Mouse (Mus musculus): ENCODE measurements around the gene Smarcd1. TPM values are rescaled to one million over a fixed set of nuclear protein-coding genes. Genes with fewer than 3 reads are reported as not detected.
"Not testable (repeated sequence)": the region's sequence is repeated elsewhere in the genome, so short reads cannot be mapped to it uniquely, and the experiment has no call there.

The Smarcd1 gene
- total and polyA plus RNA-seq, 3 experiments, result 20.1 to 39.0 (median 20.6) TPM

DNA sequence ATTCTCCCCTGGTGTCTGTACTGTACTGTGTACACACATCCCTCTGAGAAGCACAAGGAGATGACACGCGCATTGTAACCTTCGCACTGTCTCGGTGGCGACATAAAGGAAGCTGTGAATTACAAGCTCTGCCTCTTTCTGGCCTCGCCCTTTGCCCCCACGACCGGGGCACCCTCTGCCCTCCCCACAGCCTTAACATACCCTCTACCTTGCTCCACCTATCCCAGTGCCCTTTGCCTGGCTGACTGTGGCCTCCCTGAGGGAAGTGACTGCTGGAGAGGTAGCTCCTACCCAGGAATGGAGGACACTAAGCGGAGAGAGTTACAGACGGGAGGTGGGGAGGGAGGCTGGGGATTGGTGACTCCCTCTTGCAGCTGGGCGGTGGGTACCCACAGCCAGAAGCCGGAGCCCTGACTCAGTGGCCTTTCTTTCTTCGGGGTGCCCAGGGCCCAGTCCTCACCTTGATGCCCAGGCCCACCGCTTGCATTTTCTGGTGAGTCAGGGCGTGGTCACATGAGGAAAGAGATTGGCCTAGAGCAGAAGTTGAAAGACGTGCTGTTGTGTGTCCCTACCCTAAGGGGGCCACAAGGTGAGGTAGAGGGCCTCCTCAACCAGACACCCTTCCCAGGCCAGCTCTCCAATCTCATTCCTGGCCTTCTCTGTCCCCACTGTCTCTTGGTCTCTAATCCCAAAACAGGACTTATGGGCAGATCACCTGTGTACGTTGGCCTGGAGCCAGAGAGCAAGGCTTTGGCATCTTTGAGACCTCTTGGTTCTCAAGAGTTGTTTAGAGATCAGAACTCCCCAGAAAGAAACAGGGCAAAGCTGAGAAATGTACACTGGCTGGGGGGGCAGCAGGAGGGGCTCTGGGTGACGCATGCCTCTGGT is 1.5 kb upstream of the Smarcd1 start:
- intact Hi-C loops (cut with DNase I), result no loop called here
- H3K27ac ChIP-seq, result no peak overlapping the region
- no peaks in the 10 kb centered on the region for H3K36me3 ChIP-seq (ENCODE audit: control insufficient read depth, insufficient read depth, low read length)
- no peaks in the 10 kb centered on the region for H3K79me2 ChIP-seq (replicated peaks; ENCODE audit: control insufficient read depth, insufficient read depth, low read length)
- 88% methylated on average over 18 of the region's 18 CpGs for whole genome bisulfite sequencing
- peaks cover 6% of the 10 kb centered on the region for H3K4me1 ChIP-seq (ENCODE audit: control insufficient read depth, insufficient read depth, low read length)
- TF ChIP-seq POLR2A (IDR thresholded peaks at IDR 0.05; ENCODE audit: insufficient read depth, low read depth, low read length) (no peak), EP300 (IDR thresholded peaks at IDR 0.05; ENCODE audit: insufficient read depth, low read depth, low read length) (no peak), CTCF (IDR thresholded peaks at IDR 0.05) (no peak)
- no peaks in the 10 kb centered on the region for H3K27me3 ChIP-seq (ENCODE audit: control insufficient read depth, insufficient read depth, low read length)
- no peak overlapping the region for H3K9ac ChIP-seq (ENCODE audit: low read depth, low read length)
- H3K4me3 ChIP-seq, result no peak overlapping the region
- DNase-seq, result no peak

DNA sequence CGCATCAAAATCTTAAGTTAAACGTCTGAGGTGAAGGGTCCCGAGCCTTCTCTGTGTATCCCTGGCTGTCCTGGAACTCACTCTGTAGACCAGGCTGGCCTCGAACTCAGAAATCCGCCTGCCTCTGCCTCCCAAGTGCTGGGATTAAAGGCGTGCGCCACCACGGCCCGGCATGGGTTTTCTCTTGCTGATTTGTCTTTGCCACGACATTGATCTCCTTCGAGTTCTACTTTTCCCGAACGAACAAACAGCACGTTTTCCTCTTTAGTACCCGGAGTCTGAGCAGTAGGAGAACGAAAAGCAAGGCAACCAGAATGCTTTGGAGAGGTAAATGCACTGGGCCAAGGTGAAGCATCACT is 310 bp upstream of the Smarcd1 start:
- H3K4me1 ChIP-seq (ENCODE audit: control insufficient read depth, insufficient read depth, low read length); H3K27me3 ChIP-seq (ENCODE audit: control insufficient read depth, insufficient read depth, low read length); intact Hi-C loops (cut with DNase I); H3K36me3 ChIP-seq (ENCODE audit: control insufficient read depth, insufficient read depth, low read length); H3K79me2 ChIP-seq (replicated peaks; ENCODE audit: control insufficient read depth, insufficient read depth, low read length); DNase-seq: not testable (repeated sequence)
- peak overlapping the region; percentile 99 for H3K27ac ChIP-seq
- H3K9ac ChIP-seq (ENCODE audit: low read depth, low read length), result peak overlapping the region; percentile 48
- H3K4me3 ChIP-seq, result peak overlapping the region; percentile 99
- 36% methylated on average over 16 of the region's 16 CpGs for WGBS

DNA sequence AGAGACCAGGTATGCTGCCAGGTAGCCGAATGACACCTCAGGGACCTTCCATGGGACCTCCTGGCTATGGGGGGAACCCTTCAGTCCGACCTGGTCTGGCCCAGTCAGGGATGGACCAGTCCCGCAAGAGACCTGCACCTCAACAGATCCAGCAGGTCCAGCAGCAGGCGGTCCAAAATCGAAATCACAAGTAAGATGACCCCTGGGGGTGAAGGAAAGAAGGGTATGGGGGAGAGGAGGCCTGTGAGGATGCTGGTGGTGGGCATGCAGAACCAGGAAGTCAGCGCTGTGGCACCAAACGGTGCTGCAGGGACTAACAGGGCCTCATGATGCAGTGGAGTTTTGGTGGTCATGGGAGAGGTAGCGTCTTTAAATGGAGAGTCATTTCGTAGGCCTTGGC is 1.2 kb downstream of the Smarcd1 start:
- Histone ChIP-seq H3K4me3 (no peak overlapping the region; the same call in 1 of the 2 replicates), H3K9ac (ENCODE audit: low read depth, low read length) (0 out of 2 replicates have a peak overlapping the region, but pooled peaks have one; percentile 6), H3K4me1 (ENCODE audit: control insufficient read depth, insufficient read depth, low read length) (peaks cover 6% of the 10 kb centered on the region), H3K27me3 (ENCODE audit: control insufficient read depth, insufficient read depth, low read length) (no peaks in the 10 kb centered on the region), H3K36me3 (ENCODE audit: control insufficient read depth, insufficient read depth, low read length) (peaks cover 5% of the 10 kb centered on the region), H3K79me2 (replicated peaks; ENCODE audit: control insufficient read depth, insufficient read depth, low read length) (no peaks in the 10 kb centered on the region), H3K27ac (peak overlapping the region; percentile 99)
- no peak for TF ChIP-seq POLR2A (IDR thresholded peaks at IDR 0.05; ENCODE audit: insufficient read depth, low read depth, low read length)
- TF ChIP-seq CTCF (IDR thresholded peaks at IDR 0.05), result no peak
- no peak for TF ChIP-seq EP300 (IDR thresholded peaks at IDR 0.05; ENCODE audit: insufficient read depth, low read depth, low read length)
- intact Hi-C loops (cut with DNase I), result loop anchor here (2.0 kb wide), 1 partner anchor 22 kb away; the partner anchor contains the start of gene Cox14
- no peak for DNase-seq
- WGBS, result 68% methylated on average over 9 of the region's 9 CpGs

DNA sequence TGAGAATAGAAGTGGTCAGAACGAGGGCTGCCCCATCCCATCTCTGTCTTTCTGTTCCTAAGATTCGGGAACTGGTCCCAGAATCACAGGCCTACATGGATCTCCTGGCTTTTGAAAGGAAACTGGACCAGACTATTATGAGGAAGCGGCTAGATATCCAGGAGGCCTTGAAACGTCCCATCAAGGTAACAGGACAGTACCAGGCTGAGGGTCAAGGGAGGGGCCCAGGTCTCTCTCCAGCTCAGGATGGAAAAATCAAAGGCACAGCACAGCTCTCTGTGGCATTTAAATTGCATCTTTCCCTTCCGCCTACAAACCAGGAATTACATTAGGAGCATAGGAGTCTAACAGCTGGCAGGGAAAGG is 1.7 kb downstream of the Smarcd1 start:
- DNase-seq, result no peak
- intact Hi-C loops (cut with DNase I), result loop anchor here (2.0 kb wide), 1 partner anchor 21 kb away; the partner anchor contains the start of gene Cox14
- H3K9ac ChIP-seq (ENCODE audit: low read depth, low read length), result no peak overlapping the region
- peaks cover 5% of the 10 kb centered on the region for H3K36me3 ChIP-seq (ENCODE audit: control insufficient read depth, insufficient read depth, low read length)
- TF ChIP-seq CTCF (IDR thresholded peaks at IDR 0.05) (no peak), POLR2A (IDR thresholded peaks at IDR 0.05; ENCODE audit: insufficient read depth, low read depth, low read length) (no peak), EP300 (IDR thresholded peaks at IDR 0.05; ENCODE audit: insufficient read depth, low read depth, low read length) (no peak)
- H3K4me1 ChIP-seq (ENCODE audit: control insufficient read depth, insufficient read depth, low read length), result peaks cover 6% of the 10 kb centered on the region
- H3K79me2 ChIP-seq (replicated peaks; ENCODE audit: control insufficient read depth, insufficient read depth, low read length), result no peaks in the 10 kb centered on the region
- peak overlapping the region; percentile 99 for H3K27ac ChIP-seq
- 34% methylated on average over 5 of the region's 5 CpGs for WGBS
- H3K27me3 ChIP-seq (ENCODE audit: control insufficient read depth, insufficient read depth, low read length), result no peaks in the 10 kb centered on the region
- no peak overlapping the region for H3K4me3 ChIP-seq

DNA sequence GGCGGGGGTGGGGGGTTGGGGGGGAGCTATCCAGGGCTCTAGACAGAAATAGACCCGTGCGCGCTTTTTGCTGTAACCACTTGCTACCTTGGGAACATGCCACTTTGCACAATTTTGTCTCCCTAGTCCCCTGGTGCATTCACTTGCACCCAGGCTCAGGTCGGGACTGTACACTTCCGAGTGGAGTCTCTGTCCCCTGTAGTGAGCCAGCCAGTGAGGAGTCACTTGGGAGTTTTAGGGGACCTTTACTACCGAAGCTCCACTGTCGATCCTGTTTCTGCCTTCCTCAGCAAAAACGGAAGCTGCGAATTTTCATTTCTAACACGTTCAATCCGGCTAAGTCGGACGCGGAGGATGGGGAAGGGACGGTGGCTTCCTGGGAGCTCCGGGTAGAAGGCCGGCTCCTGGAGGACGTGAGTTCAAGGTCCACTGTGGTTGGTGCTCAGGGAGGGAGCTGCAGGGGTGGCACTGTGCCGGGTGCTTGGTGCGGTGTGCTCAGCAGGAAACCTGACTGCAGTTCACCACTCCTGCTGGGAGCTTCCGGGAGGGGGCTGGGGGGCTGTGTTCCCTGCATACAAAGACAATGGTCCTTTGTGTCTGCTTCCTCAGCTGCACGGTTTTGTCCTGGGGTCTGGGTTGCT is 2.2 kb downstream of the Smarcd1 start:
- 23% methylated on average over 23 of the region's 23 CpGs for WGBS
- peaks cover 5% of the 10 kb centered on the region for H3K36me3 ChIP-seq (ENCODE audit: control insufficient read depth, insufficient read depth, low read length)
- H3K79me2 ChIP-seq (replicated peaks; ENCODE audit: control insufficient read depth, insufficient read depth, low read length), result no peaks in the 10 kb centered on the region
- TF ChIP-seq POLR2A (IDR thresholded peaks at IDR 0.05; ENCODE audit: insufficient read depth, low read depth, low read length) (peak; percentile 54; the same call in 1 of the 2 replicates), CTCF (IDR thresholded peaks at IDR 0.05) (no peak)
- H3K27ac ChIP-seq, result peak overlapping the region; percentile 99
- H3K4me1 ChIP-seq (ENCODE audit: control insufficient read depth, insufficient read depth, low read length), result peaks cover 4% of the 10 kb centered on the region
- no peak for DNase-seq
- intact Hi-C loops (cut with DNase I), result no loop called here
- H3K9ac ChIP-seq (ENCODE audit: low read depth, low read length), result peak overlapping the region; percentile 51
- no peaks in the 10 kb centered on the region for H3K27me3 ChIP-seq (ENCODE audit: control insufficient read depth, insufficient read depth, low read length)
- H3K4me3 ChIP-seq, result peak overlapping the region; percentile 36

DNA sequence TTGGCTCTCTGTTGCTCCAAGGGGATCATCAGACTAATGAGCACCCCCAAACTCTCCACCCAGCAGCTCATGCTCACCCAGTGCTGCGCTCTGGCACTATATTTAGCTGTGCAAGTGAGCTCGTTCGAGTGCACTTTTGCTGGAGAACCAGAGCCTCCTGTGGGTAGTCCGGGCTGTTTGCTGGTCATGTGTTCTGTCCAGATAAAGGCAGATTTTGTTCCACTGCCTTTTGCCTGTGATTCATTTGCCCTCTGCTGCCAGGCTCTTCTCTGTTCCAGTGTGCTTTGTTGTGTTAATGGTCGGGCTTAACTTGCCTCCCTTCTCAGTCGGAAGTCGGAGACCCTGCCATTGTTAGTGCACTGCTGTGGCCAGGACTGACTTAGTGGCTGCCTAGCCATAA is 3.0 kb downstream of the Smarcd1 start:
- Histone ChIP-seq H3K4me1 (ENCODE audit: control insufficient read depth, insufficient read depth, low read length) (peaks cover 4% of the 10 kb centered on the region), H3K9ac (ENCODE audit: low read depth, low read length) (peak overlapping the region; percentile 51), H3K36me3 (ENCODE audit: control insufficient read depth, insufficient read depth, low read length) (peaks cover 5% of the 10 kb centered on the region), H3K27ac (peak overlapping the region; percentile 99), H3K4me3 (no peak overlapping the region; the same call in 1 of the 2 replicates), H3K27me3 (ENCODE audit: control insufficient read depth, insufficient read depth, low read length) (no peaks in the 10 kb centered on the region), H3K79me2 (replicated peaks; ENCODE audit: control insufficient read depth, insufficient read depth, low read length) (no peaks in the 10 kb centered on the region)
- 27% methylated on average over 7 of the region's 7 CpGs for WGBS
- DNase-seq, result peak in 1 of 2 experiments; percentile 70
- TF ChIP-seq EP300 (IDR thresholded peaks at IDR 0.05; ENCODE audit: insufficient read depth, low read depth, low read length) (peak; percentile 47; the same call in 1 of the 2 replicates), POLR2A (IDR thresholded peaks at IDR 0.05; ENCODE audit: insufficient read depth, low read depth, low read length) (peak; percentile 79), CTCF (IDR thresholded peaks at IDR 0.05) (peak; percentile 3; the same call in 1 of the 2 replicates)
- intact Hi-C loops (cut with DNase I), result no loop called here
